Mouse (Mus musculus) cerebellum, adult 11-12 months (tissue): Measurements from ENCODE around the gene Itga6.
"Not testable (repeated sequence)": the region's sequence is repeated elsewhere in the genome, so short reads cannot be mapped to it uniquely, and the experiment has no call there.

ENCODE experiments used
- DNase-seq: peaks from one replicate; pipeline ENCODE4 v3.0.0; 2022

The Itga6 gene

DNA sequence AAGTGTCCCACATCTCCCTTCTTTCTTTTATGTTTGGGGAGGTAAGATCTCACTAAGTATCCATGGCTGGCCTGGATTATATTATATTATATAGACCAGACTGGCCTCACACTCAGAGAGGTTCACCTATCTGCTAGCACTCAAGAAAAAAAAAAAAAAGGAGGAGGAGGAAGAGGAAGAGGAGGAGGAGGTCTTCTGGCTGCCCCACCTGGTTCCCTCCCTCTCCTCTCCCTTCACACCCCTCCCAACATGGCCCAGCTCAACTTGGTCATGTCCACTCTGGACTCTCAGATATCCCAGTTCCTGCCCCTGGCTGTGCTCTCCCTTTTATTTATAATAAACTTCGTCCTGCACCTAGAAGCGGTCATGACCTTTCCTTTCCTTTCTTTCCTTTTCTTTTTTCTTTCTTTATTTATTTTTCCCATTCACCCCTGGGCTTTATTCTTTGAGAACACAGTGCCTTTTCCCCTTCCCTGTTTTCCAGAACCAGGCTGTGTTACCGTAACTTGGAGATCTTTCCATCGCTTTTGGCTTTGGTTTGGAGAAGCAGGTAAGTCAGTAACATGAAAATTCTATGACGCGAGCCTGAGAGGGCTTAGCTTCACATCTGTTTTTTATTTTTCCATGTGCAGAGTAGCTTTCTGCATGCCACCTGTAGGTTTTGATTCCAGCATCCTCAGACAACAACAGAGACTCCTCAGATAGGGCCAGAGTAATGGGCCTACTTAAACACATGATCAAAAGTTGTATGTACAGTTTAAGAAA is at the start of gene Itga6:
Gene Itga6 (plus strand): TSS at position 7 of the 765 bp plus-strand sequence.
- DNase-seq = no peak

- DNase-seq = no peak
Observed at GRCm38 (mm10) chr2:71696776-71697175, 48.6 kb upstream of the Itga6 start.

GRCm38 (mm10) chr2:71697408-71698336 is 47.7 kb upstream of the Itga6 start:
- DNase-seq = no peak

- DNase-seq = no peak
Observed at GRCm38 (mm10) chr2:71698366-71698765, 47.0 kb upstream of the Itga6 start.

DNA sequence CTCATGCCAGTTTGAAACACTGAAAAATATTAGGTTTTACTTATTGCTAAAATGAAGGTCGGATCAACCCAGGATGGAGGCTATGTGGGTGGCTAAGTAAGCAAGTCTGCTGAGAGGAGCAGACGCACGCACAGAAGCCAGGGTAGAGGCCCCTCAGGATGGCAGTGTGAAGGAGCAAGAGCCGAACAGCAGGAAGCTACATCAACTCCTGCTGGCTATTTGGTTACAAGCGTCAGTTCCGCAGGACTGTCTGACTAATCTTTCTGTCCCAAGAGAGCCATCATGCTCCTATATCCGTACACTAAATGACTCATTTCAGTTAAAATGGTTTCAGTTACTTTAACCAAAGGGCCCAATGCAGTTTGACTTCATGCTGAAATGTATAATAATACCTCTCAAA is 46.5 kb upstream of the Itga6 start:
- DNase-seq = no peak

DNA sequence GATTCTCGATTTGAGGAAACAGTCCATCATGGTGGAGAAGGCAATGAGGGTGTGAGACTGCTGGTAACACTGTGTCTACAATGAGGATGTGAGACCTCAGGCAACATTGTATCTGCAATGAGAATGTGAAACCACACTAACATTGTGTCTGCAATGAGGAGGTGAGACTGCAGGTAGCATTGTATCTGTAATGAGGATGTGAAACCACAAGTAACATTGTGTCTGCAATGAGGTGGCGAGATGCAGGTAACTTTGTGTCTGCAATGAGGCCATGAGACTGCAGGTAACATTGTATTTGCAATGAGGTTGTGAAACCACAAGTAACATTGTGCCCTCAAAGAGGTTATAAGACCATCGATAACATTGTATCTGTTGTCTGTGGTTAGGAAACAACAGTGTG is 44.1 kb upstream of the Itga6 start:
- DNase-seq = no peak

- DNase-seq = no peak
Observed at GRCm38 (mm10) chr2:71704309-71704708, 41.1 kb upstream of the Itga6 start.

DNA sequence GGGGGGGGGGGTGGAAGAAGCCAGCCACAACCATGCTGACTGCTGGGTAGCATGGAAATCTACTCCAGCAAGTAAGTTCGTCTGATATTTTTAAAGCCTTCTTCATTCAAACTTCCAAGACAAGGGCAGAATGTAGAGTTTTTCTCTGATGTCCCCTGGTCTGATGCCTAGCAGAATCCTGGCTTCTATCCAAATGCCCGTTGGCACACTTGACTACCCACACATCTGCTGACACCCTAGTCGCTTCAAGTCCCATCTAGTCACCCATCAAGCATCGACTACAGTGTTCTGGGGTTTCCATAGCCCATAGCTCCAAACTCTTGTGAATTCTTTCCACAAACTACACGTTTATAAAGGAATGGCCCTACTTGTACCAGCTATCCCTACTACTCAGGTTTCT is 36.5 kb upstream of the Itga6 start:
- DNase-seq = no peak

DNA sequence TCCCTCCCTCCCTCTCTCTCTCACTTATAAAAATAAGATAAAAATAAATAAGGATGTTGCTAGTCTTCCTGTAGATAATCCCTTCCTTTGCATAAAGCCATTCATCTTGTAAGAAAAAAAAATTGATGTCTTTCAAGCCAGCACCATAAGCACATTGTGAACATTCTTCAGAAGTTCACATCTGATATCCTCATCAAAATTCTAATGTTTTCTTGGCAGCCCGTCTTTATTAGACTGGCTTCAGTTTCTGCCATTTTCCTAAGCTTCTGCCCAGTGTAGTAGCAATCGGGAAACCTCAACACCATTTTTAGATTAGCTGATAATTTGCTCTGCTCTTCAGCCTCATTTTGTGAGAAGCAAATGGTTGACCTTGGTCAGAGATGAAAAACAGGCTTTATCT is 33.8 kb upstream of the Itga6 start:
- no peak for DNase-seq

DNA sequence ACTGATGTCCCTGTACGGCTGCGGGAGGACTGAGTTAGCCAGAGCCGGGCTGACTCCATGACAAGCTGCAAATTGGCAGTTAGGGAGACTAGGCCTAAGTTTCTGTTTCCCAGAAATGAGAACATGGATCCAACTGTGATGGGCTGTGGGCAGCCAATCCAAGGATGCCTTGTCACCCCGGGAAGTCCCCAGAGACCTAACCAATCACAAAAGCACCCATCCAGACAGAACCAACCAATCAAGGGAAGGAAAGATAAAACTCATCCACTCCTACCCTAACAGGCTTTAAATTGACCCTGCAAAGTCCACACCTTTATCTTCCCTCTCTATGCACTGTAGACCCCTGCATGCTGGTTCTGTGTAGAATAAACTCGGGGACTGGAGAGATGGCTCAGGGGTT is 31.0 kb upstream of the Itga6 start:
- DNase-seq = no peak

DNA sequence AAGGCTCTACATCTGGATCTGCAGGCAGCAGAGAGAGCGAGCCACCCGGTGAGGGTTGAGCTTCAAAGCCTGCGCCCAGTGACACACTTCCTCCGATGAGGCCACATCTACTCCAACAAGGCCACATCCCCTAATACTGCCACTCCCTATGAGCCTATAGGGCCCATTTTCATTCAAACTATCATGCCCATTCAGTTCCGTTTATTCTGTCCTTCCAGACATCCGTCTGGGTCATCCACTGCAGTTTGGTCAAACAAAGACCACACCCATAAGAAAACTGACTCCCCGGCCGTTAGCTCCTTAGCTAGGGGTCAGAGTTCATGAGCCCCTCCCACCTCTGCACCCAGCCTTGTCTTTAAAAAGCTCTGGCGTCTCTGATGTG is 26.4 kb upstream of the Itga6 start:
- no peak for DNase-seq

DNA sequence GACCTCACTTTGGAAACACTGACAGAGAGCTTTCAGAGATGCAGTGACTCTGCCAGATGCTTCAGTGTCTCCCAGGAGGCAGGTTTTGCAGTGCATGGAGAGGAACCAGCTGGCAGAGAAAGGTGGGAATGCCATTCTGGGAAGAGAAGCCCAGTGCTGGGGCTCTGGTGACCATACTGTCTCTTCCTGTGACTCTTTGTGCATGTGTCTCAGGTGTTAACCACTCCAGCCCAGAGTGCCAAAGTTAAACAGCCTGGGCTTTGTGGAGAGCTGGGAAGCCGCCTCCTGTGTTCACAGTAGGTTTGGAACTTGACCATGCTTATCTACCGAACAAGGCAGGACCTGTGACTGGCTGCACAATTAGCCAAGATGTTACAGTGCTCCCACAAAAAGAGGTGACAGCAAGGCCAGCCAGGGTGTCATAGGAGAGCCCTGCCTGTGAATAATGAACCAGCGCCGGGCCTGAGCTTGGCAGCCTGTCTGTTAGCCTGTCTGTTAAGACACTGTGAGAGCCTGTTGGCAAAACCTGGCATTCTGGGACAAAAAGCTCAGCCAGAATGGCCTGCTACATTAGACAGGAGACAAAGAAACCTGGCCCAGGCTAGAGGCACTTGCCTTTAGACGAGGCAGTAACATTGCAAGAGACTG is 25.9 kb upstream of the Itga6 start:
- DNase-seq = peak; percentile 5

- DNase-seq = not testable (repeated sequence)
Observed at GRCm38 (mm10) chr2:71720556-71720955, 24.9 kb upstream of the Itga6 start.

DNA sequence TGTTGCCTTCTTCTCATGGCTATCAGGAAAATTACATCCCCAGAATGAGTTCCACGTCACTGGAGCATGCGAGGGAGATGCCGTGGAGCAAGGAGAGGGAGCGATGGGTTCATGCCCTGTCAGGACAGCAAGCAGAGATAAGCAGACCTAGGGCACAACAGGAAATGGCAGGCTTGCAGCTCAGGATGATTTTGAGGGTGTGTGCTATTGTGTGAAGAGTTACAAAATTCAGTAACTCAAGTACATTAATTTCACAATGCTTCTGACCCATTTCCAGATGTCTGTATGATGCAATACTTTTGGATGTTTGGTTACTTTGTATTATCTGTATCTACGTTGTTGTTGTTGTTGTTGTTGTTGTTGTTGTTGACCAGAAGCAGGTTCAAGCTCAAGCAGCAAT is 22.5 kb upstream of the Itga6 start:
- DNase-seq = no peak

DNA sequence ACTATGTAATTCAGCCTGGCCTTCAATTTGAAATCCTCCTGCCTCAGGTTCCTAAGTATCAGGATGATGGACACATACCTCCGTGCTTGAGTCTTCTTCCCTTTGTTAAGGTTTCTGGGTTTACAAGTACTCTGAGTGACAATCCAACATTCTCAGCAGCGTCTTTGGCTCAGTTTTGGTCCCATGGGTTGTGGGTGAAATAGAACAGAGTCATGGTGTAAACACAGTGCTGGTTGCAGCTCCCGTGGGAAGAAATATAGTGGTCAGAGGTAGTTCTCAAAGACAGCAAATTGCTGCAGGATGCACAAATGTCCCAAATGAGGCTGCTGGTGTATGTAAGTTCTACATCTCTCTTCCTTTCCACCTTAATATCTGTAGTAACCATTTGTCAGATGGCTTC is 21.8 kb upstream of the Itga6 start:
- DNase-seq = no peak

- DNase-seq = no peak
Observed at GRCm38 (mm10) chr2:71724028-71724427, 21.4 kb upstream of the Itga6 start.

- DNase-seq = no peak
Observed at GRCm38 (mm10) chr2:71725446-71725845, 20.0 kb upstream of the Itga6 start.

GRCm38 (mm10) chr2:71726883-71727676 is 18.3 kb upstream of the Itga6 start:
- DNase-seq = no peak

GRCm38 (mm10) chr2:71728341-71728740 is 17.1 kb upstream of the Itga6 start:
- DNase-seq = no peak

- DNase-seq = no peak
Observed at GRCm38 (mm10) chr2:71728796-71729195, 16.6 kb upstream of the Itga6 start.

DNA sequence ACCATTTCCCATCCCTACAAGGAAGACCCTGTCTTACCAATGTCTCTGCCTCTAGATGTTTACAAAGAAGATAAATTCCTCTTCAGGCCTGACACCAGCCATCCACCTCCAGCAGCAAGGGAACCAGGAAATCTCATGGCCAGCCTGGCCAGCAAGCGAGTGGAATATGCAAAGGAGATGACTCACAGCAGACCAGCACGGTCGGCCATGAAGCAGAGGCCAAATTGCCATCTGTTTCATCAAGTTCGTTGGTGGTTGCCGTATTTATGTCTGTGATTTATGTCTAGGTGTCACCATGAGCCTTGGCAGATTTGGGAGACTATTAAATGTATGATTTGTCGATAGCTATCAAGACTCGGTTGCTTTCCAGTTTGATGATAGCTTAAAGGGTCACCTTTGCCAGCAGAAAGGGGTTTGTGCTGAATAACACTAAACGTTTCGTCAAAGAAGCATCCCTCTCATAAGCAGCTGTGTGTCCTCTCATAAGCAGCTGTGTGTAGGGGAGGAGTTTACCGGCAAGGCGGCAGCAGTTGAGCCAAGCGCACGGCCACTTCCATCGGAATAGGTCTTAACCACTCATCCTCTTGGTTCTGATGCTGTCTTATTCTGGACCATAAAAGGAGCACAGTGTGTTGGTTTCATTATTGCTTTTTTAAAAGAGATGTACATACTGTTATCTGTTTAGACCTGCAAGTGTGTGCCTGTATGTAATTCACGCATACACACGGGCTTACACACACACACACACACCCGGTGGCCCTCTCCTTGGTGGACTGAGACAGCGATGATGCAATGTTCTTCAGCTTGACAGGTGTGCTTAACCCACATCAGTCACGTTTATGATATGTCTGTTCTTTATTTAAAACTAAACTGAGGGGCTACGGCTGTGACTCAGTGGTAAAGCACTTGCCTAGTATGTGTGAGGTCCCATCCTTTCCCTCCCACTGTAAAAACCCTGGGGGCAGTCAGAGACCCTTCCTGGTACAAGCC is 14.5 kb upstream of the Itga6 start:
- no peak for DNase-seq
